Comparison of ENCODE assay signal across 8 mouse cellular contexts in genomic region chr10:96480453-96481324, GRCm38 (mm10).
DNase-seq lines count a peak whose midpoint lies in the region; ATAC-seq and TF ChIP-seq lines count a peak whose summit lies in the region.

No protein-coding gene starts in this region.

- 33% methylated on average over 14 of the region's 14 CpGs for WGBS in embryonic facial prominence, embryonic 10.5 days
- WGBS in hindbrain, embryonic 14.5 days: 36% methylated on average over 14 of the region's 14 CpGs
- WGBS in limb, embryonic 14.5 days: 26% methylated on average over 14 of the region's 14 CpGs

- peak; percentile 82; the same call in 1 of the 2 replicates for ATAC-seq in hindbrain, embryonic 14.5 days (ENCODE audit: low FRiP score)
- ATAC-seq in limb, embryonic 14.5 days (ENCODE audit: low FRiP score, low read depth): peak; percentile 77

- DNase-seq in gastrocnemius, postnatal 14 days: peak; percentile 6
- DNase-seq in gastrocnemius, postnatal 25 days: no peak
- DNase-seq in embryonic facial prominence, embryonic 10.5 days (ENCODE audit: low spot score): peak; percentile 42
- DNase-seq in hindbrain, embryonic 14.5 days (ENCODE audit: low spot score): no peak
- peak; percentile 63 for DNase-seq in limb, embryonic 14.5 days (ENCODE audit: low spot score)
- DNase-seq in testis, postnatal 14 days (ENCODE audit: low spot score): peak; percentile 32
- no peak for DNase-seq in liver
- DNase-seq in thymus, postnatal 4 days: no peak

- no peak overlapping the region for H3K4me2 ChIP-seq in hindbrain, embryonic 14.5 days (replicated peaks)
- H3K4me2 ChIP-seq in limb, embryonic 14.5 days (replicated peaks; ENCODE audit: low read depth, low read length, severe bottlenecking): peak overlapping the region; percentile 34

- no peaks in the 10 kb centered on the region for H3K27me3 ChIP-seq in embryonic facial prominence, embryonic 10.5 days (replicated peaks; ENCODE audit: low read depth, poor library complexity, severe bottlenecking)
- H3K27me3 ChIP-seq in hindbrain, embryonic 14.5 days (ENCODE audit: control insufficient read depth, insufficient read depth, low read length): no peaks in the 10 kb centered on the region
- H3K27me3 ChIP-seq in limb, embryonic 14.5 days (ENCODE audit: control insufficient read depth, insufficient read depth, low read length): no peaks in the 10 kb centered on the region

- peaks cover 20% of the 10 kb centered on the region for H3K4me1 ChIP-seq in embryonic facial prominence, embryonic 10.5 days
- H3K4me1 ChIP-seq in hindbrain, embryonic 14.5 days (replicated peaks; ENCODE audit: control insufficient read depth, insufficient read depth, low read length): 0 out of 2 replicates have a peak, but pooled peaks cover 12% of the 10 kb centered on the region
- H3K4me1 ChIP-seq in limb, embryonic 14.5 days (ENCODE audit: control insufficient read depth, insufficient read depth, low read length): peaks cover 12% of the 10 kb centered on the region

- intact Hi-C loops in gastrocnemius, postnatal 14 days (cut with DNase I; ENCODE audit: low total_unique reads): no loop called here

- TF ChIP-seq POLR2A in limb, embryonic 14.5 days (IDR thresholded peaks at IDR 0.05; ENCODE audit: borderline replicate concordance, extremely low read depth, insufficient read depth, insufficient read length): no peak

- H3K9ac ChIP-seq in hindbrain, embryonic 14.5 days: 0 out of 2 replicates have a peak overlapping the region, but pooled peaks have one; percentile 1
- H3K9ac ChIP-seq in limb, embryonic 14.5 days (ENCODE audit: low read depth, low read length, severe bottlenecking): peak overlapping the region; percentile 29; the same call in 1 of the 2 replicates

- H3K9me3 ChIP-seq in embryonic facial prominence, embryonic 10.5 days: no peaks in the 10 kb centered on the region
- 0 out of 2 replicates have a peak, but pooled peaks cover 9% of the 10 kb centered on the region for H3K9me3 ChIP-seq in hindbrain, embryonic 14.5 days (ENCODE audit: control insufficient read depth, low read length)
- H3K9me3 ChIP-seq in limb, embryonic 14.5 days (ENCODE audit: control insufficient read depth, low read length): no peaks in the 10 kb centered on the region

- H3K27ac ChIP-seq in embryonic facial prominence, embryonic 10.5 days (replicated peaks): peak overlapping the region; percentile 66
- H3K27ac ChIP-seq in hindbrain, embryonic 14.5 days: no peak overlapping the region
- H3K27ac ChIP-seq in limb, embryonic 14.5 days (replicated peaks; ENCODE audit: low read depth, low read length): peak overlapping the region; percentile 53

- no peaks in the 10 kb centered on the region for H3K36me3 ChIP-seq in embryonic facial prominence, embryonic 10.5 days (replicated peaks)
- no peaks in the 10 kb centered on the region for H3K36me3 ChIP-seq in hindbrain, embryonic 14.5 days (replicated peaks; ENCODE audit: control insufficient read depth, insufficient read depth)
- H3K36me3 ChIP-seq in limb, embryonic 14.5 days (ENCODE audit: control insufficient read depth, insufficient read depth, low read length): no peaks in the 10 kb centered on the region

- H3K4me3 ChIP-seq in embryonic facial prominence, embryonic 10.5 days: no peak overlapping the region
- H3K4me3 ChIP-seq in hindbrain, embryonic 14.5 days (replicated peaks; ENCODE audit: low read length): no peak overlapping the region
- no peak overlapping the region for H3K4me3 ChIP-seq in limb, embryonic 14.5 days (replicated peaks; ENCODE audit: low read length)

Comparison
In these comparisons a context has a peak if more than half of its experiments do, and no peak if none do; other contexts are left out.
1. DNase-seq: peak in gastrocnemius, postnatal 14 days (single experiment), embryonic facial prominence, embryonic 10.5 days (single experiment), limb, embryonic 14.5 days (single experiment) and testis, postnatal 14 days (single experiment); none in gastrocnemius, postnatal 25 days (single experiment), hindbrain, embryonic 14.5 days (single experiment), liver (single experiment) and thymus, postnatal 4 days (single experiment).